Mouse (Mus musculus) kidney, postnatal 10 days (tissue): ENCODE results near the gene AA986860.

ENCODE experiments used
- DNase-seq: peaks from one replicate; pipeline ENCODE4 v3.0.0; 2021; ENCODE audit warnings: mixed read lengths

The AA986860 gene

GRCm38 (mm10) chr1:130779867-130780266, 48.1 kb downstream of the AA986860 start:
- no peak for DNase-seq

- DNase-seq, result peak; percentile 49
Measured at GRCm38 (mm10) chr1:130784054-130784453, 52.3 kb downstream of the AA986860 start.

GRCm38 (mm10) chr1:130787001-130787400, 55.2 kb downstream of the AA986860 start:
- peak; percentile 39 for DNase-seq

- DNase-seq, result no peak
Measured at GRCm38 (mm10) chr1:130789512-130790451, 58.0 kb downstream of the AA986860 start.
